Mouse (Mus musculus) hindbrain, embryonic 16.5 days (tissue): ENCODE results near the gene Arsb. TPM values are rescaled to one million over a fixed set of nuclear protein-coding genes. Genes with fewer than 3 reads are reported as not detected.

Experiments
- ATAC-seq: fragments of 200-750 bp; cut with Nextera tagmentation; 2 replicates; pipeline ENCODE4 v1.8.0; 2017; ENCODE audit warnings: moderate TSS enrichment, moderate library complexity
- H3K27ac ChIP-seq: fragments of 300-500 bp; sonication (generic); 2 replicates; pipeline ENCODE4 v1.5.1; 2014; ENCODE audit warnings: low read depth, mild to moderate bottlenecking, control low read depth, low read length, moderate library complexity
- H3K27me3 ChIP-seq: fragments of 300-500 bp; sonication (generic); replicated peaks from 2 replicates; pipeline ENCODE4 v1.6.1; 2014; ENCODE audit warnings: low read length; ENCODE audit not compliant: control insufficient read depth, insufficient read depth
- H3K36me3 ChIP-seq: fragments of 300-500 bp; sonication (generic); 2 replicates; pipeline ENCODE4 v1.6.1; 2014; ENCODE audit warnings: mild to moderate bottlenecking, low read length, moderate library complexity, mixed read lengths; ENCODE audit not compliant: control insufficient read depth, insufficient read depth
- H3K4me1 ChIP-seq: fragments of 300-500 bp; sonication (generic); 2 replicates; pipeline ENCODE4 v1.6.1; 2014; ENCODE audit warnings: low read depth, low read length; ENCODE audit not compliant: control insufficient read depth, insufficient read depth
- H3K4me2 ChIP-seq: fragments of 300-500 bp; sonication (generic); 2 replicates; pipeline ENCODE4 v1.6.1; 2014; ENCODE audit warnings: mild to moderate bottlenecking, low read length, control low read depth, moderate library complexity
- H3K4me3 ChIP-seq: fragments of 300-500 bp; sonication (generic); 2 replicates; pipeline ENCODE4 v1.5.1; 2014; ENCODE audit warnings: mild to moderate bottlenecking, low read length, control low read depth, moderate library complexity
- H3K9ac ChIP-seq: fragments of 300-500 bp; sonication (generic); 2 replicates; pipeline ENCODE4 v1.6.1; 2014; ENCODE audit warnings: low read depth, mild to moderate bottlenecking, control low read depth, low read length, moderate library complexity
- H3K9me3 ChIP-seq: fragments of 300-500 bp; sonication (generic); 2 replicates; pipeline ENCODE4 v1.6.1; 2014; ENCODE audit warnings: mild to moderate bottlenecking, low read length, moderate library complexity; ENCODE audit not compliant: control insufficient read depth
- WGBS: fragments of 180-500 bp; shearing (Covaris S2); extraction: QIAGEN DNeasy Blood & Tissue Kit; methylation state at CpG from one replicate; pipeline ENCODE4 v1.1.7; 2014; 5-methylcytosine and 5-hydroxymethylcytosine counted together
- polyA plus RNA-seq: library from polyadenylated mRNA; unstranded; fragments of >200 nt; fragmentation: Nextera tagmentation; extraction: Ambion mirVana; gene quantifications from 2 replicates; pipeline ENCODE4 v1.2.1, GENCODE M21; 2015

Arsb gene
- polyA plus RNA-seq, 1 experiment from 2014 or later: 12.1 TPM

DNA sequence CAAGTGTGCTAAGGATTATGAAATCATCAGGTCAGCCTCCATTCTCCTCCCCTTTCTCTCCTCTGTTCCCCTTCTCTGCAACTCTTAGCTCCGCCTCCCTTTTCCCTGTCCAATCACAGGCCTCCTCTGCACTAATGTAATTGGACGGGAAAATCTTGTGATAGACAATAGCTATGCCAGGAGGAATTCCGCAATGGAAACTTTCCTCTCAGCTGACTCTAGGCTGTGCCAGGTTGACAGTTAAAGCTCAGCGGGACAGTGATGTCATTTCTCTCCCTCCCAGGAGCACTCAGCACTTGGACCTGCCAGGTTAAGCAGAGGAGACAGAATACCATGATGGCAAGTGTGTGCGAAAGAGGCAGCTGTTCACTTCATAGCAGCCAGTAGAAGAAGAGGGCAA lies 95.2 kb downstream of the Arsb start:
- Histone ChIP-seq H3K4me2 (no peak overlapping the region), H3K4me3 (no peak overlapping the region), H3K27me3 (no peaks in the 10 kb centered on the region), H3K9ac (no peak overlapping the region), H3K36me3 (no peaks in the 10 kb centered on the region), H3K4me1 (no peaks in the 10 kb centered on the region), H3K27ac (no peak overlapping the region), H3K9me3 (peaks cover 7% of the 10 kb centered on the region)
- WGBS: 76% methylated on average over 5 of the region's 5 CpGs
- no peak for ATAC-seq

DNA sequence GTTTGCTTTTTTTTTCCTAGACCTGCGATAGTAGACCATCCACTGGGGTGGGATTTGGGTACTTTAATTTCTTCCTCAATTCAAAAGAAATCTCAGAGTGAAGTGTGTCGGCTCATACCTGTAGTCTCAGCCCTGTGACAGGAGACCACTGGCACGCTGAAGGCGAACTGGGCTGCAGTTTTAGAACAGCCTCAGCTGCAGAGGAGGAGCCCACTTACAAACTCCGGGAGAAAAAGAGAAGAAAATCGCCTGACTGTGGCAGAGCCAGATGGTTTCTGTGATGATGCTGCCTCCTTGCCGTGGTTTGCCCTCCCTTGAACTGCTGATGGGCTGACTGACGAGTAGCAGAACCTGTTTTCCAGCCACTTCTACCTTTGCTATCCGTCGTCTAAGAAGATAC lies 100.3 kb downstream of the Arsb start:
- Histone ChIP-seq H3K4me1 (no peaks in the 10 kb centered on the region), H3K27ac (no peak overlapping the region), H3K27me3 (no peaks in the 10 kb centered on the region), H3K9me3 (peaks cover 7% of the 10 kb centered on the region), H3K9ac (no peak overlapping the region), H3K4me2 (no peak overlapping the region), H3K4me3 (no peak overlapping the region), H3K36me3 (no peaks in the 10 kb centered on the region)
- WGBS: 79% methylated on average over 10 of the region's 10 CpGs
- no peak for ATAC-seq

DNA sequence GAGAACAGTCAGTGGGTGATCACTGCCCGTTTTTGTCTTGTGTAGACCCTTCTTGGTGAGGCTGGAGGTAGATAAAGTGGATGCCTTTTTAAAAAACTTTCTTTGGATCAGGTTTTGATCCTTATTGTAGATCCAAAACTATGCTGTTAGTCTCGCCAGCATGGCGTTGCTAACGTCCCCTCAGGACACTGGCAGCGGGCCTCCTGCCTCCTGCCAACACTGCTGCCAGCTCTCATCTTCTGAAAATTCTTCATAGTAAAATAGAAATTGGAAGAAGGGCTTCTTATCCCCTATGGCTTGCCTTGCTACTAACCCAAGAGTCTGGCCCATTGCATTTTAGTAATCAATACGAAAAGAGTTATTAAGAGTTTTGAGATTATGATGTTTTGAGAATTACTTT lies 101.2 kb downstream of the Arsb start:
- H3K9ac ChIP-seq: no peak overlapping the region
- ATAC-seq: no peak
- H3K4me1 ChIP-seq: no peaks in the 10 kb centered on the region
- peaks cover 7% of the 10 kb centered on the region for H3K9me3 ChIP-seq
- H3K4me2 ChIP-seq: no peak overlapping the region
- no peaks in the 10 kb centered on the region for H3K27me3 ChIP-seq
- no peak overlapping the region for H3K4me3 ChIP-seq
- H3K27ac ChIP-seq: no peak overlapping the region
- WGBS: 87% methylated on average over 6 of the region's 6 CpGs
- H3K36me3 ChIP-seq: no peaks in the 10 kb centered on the region

DNA sequence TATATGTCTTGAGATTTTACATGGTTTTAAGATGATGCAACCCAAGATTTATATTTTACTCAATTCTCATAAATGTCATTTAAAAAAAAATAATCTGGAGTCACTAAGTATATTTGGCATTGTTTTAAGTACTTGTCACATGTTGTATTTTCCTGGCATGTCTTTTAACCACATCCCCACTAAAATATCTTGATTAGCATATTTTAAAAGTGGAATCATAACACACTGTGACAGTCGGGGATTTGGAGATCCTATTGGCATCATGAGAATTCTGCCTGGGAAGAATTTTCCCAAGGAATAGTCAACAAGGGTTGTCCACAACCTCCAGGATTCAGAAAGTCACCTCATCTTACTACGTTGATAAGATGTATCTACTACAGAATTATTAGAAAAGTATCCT lies 106.5 kb downstream of the Arsb start:
- Histone ChIP-seq H3K27me3 (no peaks in the 10 kb centered on the region), H3K27ac (no peak overlapping the region), H3K36me3 (no peaks in the 10 kb centered on the region), H3K9me3 (no peaks in the 10 kb centered on the region), H3K4me3 (no peak overlapping the region), H3K4me2 (no peak overlapping the region), H3K9ac (no peak overlapping the region), H3K4me1 (no peaks in the 10 kb centered on the region)
- WGBS: 77% methylated on average over 2 of the region's 2 CpGs
- ATAC-seq: no peak

DNA sequence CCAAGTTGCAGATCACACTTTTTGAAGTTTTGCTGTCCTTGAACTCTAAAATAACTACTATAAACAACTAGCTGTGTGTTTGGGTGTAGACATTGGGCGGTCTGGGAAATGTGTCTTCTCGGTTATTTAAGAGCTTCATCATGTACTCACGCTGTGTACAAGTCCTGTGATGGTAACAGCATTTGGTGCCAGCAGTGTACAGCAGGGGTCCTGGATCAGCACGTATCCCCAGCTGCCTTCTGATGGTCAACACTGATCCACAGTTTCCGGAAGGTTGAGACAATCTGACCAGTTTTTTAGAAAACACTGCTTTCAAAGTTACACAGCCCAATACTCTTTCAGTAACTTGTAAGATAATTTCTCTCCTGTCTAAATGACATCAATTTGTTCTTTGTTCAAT lies 108.0 kb downstream of the Arsb start:
- 69% methylated on average over 5 of the region's 5 CpGs for WGBS

DNA sequence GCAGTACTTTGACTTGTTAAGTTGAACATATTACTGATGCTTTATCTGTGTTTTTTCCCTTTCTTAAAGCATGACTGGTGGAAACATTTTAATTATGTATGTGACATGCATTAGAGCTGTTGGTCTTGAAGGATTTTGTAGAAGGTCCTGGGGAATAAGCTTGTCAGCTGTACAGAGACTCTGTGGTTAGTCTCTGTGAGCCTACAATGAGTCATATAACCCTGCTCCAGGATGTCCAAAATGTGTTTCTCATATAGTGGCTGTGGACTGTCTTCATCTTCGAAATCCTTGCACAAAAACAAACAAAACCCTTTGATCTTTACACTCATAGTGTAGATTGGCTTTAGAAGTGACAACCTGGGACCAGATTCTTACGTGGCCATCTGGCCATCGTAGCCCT lies 110.7 kb downstream of the Arsb start:
- no peak overlapping the region for H3K4me3 ChIP-seq
- 86% methylated on average over 3 of the region's 3 CpGs for WGBS

More for the DNA sequence above, 108.0 kb downstream of the Arsb start:
- Histone ChIP-seq H3K4me1 (no peaks in the 10 kb centered on the region), H3K9me3 (no peaks in the 10 kb centered on the region), H3K36me3 (no peaks in the 10 kb centered on the region), H3K4me2 (no peak overlapping the region), H3K9ac (no peak overlapping the region), H3K27me3 (no peaks in the 10 kb centered on the region), H3K27ac (no peak overlapping the region), H3K4me3 (no peak overlapping the region)
- no peak for ATAC-seq

DNA sequence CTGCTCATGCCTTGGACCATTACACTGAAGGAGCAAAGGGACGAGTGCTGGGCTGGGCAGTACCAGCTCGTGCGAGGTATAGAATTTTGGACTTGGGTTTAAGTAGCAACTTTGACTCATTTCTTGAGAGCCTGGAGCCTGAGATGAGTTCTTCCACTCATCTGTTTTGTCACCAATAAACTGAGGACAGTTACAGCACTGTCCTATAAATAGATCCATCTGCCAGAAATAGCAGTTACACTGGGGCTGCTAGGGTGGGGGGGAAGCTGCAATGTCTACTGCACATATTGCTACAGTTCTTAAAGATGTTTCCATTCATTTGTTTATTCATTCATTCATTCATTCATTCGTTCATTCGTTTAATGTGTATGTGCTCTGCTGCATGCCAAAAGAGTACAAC lies 115.6 kb downstream of the Arsb start:
- no peaks in the 10 kb centered on the region for H3K27me3 ChIP-seq
- 97% methylated on average over 5 of the region's 5 CpGs for WGBS
- no peak overlapping the region for H3K4me2 ChIP-seq
- H3K9me3 ChIP-seq: no peaks in the 10 kb centered on the region
- no peak overlapping the region for H3K27ac ChIP-seq
- ATAC-seq: no peak
- no peaks in the 10 kb centered on the region for H3K36me3 ChIP-seq
- no peak overlapping the region for H3K9ac ChIP-seq
- no peak overlapping the region for H3K4me3 ChIP-seq
- no peaks in the 10 kb centered on the region for H3K4me1 ChIP-seq

More for the DNA sequence above, 110.7 kb downstream of the Arsb start:
- Histone ChIP-seq H3K9ac (no peak overlapping the region), H3K27ac (no peak overlapping the region), H3K4me1 (no peaks in the 10 kb centered on the region), H3K36me3 (no peaks in the 10 kb centered on the region), H3K4me2 (no peak overlapping the region), H3K27me3 (no peaks in the 10 kb centered on the region), H3K9me3 (no peaks in the 10 kb centered on the region)
- no peak for ATAC-seq

DNA sequence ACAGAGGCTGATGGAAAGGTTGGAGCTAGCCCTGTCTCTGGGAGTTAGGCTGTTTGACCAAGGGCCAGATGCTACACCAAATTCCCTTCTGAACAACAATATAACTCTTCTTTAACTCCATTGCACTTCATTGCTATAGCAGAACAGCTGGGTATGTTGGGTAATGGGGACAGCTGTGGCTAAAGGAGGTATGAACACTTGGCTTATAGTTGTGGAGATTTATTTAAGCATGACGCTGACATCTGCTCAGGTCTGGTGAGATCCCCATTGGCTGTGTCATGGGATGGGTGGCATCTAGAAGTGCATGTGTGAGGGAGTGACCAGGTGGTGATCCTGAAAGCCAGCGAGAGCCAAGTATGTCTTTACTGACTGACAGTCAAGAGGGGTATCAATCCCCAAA lies 116.8 kb downstream of the Arsb start:
- no peaks in the 10 kb centered on the region for H3K4me1 ChIP-seq
- no peaks in the 10 kb centered on the region for H3K36me3 ChIP-seq
- H3K27me3 ChIP-seq: no peaks in the 10 kb centered on the region
- H3K9ac ChIP-seq: no peak overlapping the region
- H3K9me3 ChIP-seq: no peaks in the 10 kb centered on the region
- 94% methylated on average over 2 of the region's 2 CpGs for WGBS
- no peak overlapping the region for H3K4me2 ChIP-seq
- no peak overlapping the region for H3K27ac ChIP-seq
- no peak for ATAC-seq
- H3K4me3 ChIP-seq: no peak overlapping the region

DNA sequence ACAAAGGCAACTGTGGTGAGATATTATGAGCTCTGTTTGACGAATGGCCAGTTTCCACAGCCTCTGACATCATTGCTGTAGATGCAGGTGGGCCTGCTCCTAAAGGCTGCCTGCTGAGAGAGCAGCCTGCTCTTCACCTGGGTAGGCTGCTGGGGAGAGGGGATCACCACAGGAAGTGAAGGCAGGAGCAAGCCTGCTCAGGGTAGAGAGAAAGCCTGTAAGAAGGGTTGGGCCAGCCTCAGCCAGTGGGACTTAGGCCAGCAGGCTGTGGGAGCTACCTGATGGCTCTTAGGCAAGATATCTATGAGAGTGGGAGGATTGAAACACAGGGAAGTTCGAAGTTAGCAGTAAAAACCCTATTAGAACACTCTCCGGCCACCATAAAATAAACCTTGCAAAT lies 117.5 kb downstream of the Arsb start:
- H3K4me2 ChIP-seq: no peak overlapping the region
- H3K27ac ChIP-seq: no peak overlapping the region
- H3K9ac ChIP-seq: no peak overlapping the region
- H3K4me3 ChIP-seq: no peak overlapping the region
- H3K4me1 ChIP-seq: no peaks in the 10 kb centered on the region
- WGBS: 84% methylated on average over 3 of the region's 3 CpGs
- H3K36me3 ChIP-seq: no peaks in the 10 kb centered on the region
- H3K27me3 ChIP-seq: no peaks in the 10 kb centered on the region
- no peak for ATAC-seq
- H3K9me3 ChIP-seq: no peaks in the 10 kb centered on the region

DNA sequence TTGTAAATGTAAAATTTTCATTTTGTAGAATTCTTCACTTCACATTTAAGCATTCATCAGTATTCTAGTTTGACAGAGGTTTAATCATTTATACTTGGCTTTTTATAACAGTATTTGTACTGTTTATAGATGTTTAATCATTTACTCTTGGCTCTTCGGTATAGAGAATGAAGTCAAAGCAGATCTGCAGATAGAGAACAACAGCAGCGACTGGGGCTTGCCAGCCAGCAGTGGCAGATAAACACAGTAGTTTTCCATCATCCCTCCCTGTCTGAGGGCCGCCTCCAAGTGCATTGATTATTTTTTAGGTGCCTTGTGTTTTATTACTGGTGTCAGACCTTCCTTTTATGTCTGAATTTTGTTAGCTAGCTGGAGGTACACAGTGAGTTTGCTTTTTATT lies 118.6 kb downstream of the Arsb start:
- Histone ChIP-seq H3K27ac (no peak overlapping the region), H3K36me3 (no peaks in the 10 kb centered on the region), H3K9me3 (no peaks in the 10 kb centered on the region), H3K4me1 (no peaks in the 10 kb centered on the region), H3K9ac (no peak overlapping the region), H3K4me2 (no peak overlapping the region), H3K27me3 (no peaks in the 10 kb centered on the region), H3K4me3 (no peak overlapping the region)
- 76% methylated on average over 3 of the region's 3 CpGs for WGBS
- no peak for ATAC-seq
